Mouse (Mus musculus) heart, postnatal 4 days (tissue): ENCODE data around the gene Plcb1. TPM values are rescaled to one million over a fixed set of nuclear protein-coding genes. Genes with fewer than 3 reads are reported as not detected.

Source experiments
- DNase-seq: peaks from one replicate; pipeline ENCODE4 v3.0.0; 2021
- total RNA-seq, 2 experiments: library from RNA; stranded (reverse); gene quantifications; 2 replicates each; pipeline ENCODE4 v1.2.3; 2021

Plcb1 gene
- total RNA-seq, 2 experiments from 2014 or later = 6.2 to 7.0 TPM

- no peak for DNase-seq
These were observed 53.0 kb downstream of the Plcb1 start for GRCm38 (mm10) chr2:134838888-134839287.

GRCm38 (mm10) chr2:134842883-134843282 is 57.0 kb downstream of the Plcb1 start:
- DNase-seq = no peak

GRCm38 (mm10) chr2:134844391-134845238 is 58.7 kb downstream of the Plcb1 start:
- DNase-seq = no peak

- no peak for DNase-seq
These were observed 59.4 kb downstream of the Plcb1 start for GRCm38 (mm10) chr2:134845239-134845738.

- no peak for DNase-seq
These were observed 60.7 kb downstream of the Plcb1 start for GRCm38 (mm10) chr2:134846555-134846954.

DNA sequence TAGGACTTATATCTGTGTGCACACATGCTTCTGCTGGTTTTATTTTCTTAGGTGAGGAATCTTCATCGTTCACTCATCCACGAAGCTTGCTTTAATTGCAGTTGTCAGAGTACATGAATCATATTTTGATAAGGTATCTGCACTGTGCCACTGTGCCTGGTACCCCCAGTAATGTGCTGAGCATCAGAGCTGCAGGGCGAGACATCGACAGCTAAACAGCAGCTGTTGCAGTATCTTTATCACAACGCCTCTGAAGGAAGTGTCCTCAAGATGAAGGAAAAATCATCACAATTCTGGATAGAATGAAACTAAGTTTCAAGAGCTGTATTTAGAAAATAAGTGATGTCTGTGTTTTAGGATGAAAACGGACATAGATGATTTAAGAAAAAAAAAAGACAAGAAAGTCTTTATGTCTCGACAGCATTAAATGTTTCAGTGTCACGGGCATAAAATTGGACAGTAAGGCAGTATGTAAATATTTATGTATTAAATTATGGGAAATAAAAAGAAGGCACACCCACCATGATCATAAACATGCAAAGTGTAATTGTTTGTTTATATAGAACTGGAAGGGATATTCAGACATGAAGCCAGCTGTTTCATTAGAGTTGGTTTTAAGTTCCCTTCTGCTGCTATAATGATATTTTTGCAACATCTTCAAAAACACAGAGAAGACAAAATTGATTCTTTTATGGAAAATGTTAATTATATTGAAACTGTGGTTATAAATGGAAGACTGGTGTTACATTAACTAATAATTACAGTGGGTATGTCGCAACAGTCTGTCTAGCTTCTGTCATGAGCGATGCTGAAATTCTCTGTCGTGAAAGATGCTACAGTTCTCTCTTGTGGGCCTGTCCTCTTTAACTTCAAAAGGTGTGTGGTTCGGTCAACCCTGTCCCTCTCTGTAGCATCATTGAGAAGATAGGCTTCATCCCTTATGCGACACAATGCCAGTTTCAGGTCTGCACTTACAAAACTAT is 65.6 kb downstream of the Plcb1 start:
- no peak for DNase-seq

DNA sequence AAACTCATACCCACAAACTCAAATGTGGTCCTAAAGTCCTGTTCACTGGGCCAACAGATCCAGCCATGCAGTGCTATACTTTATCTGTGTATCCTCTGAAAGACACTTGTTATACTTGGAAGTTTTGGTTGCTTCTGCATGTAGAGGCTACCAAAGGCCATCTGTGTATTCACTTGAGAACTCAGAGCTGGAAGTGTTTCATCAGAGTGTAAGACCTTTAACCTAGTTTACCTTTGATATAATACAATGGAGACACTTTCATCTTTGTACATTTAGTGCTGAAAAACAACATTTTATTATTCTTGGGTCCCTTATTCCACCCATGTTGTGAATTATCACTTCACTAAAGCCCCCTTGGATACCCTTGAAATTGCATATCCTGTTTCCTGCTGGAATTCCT is 70.4 kb downstream of the Plcb1 start:
- no peak for DNase-seq

DNA sequence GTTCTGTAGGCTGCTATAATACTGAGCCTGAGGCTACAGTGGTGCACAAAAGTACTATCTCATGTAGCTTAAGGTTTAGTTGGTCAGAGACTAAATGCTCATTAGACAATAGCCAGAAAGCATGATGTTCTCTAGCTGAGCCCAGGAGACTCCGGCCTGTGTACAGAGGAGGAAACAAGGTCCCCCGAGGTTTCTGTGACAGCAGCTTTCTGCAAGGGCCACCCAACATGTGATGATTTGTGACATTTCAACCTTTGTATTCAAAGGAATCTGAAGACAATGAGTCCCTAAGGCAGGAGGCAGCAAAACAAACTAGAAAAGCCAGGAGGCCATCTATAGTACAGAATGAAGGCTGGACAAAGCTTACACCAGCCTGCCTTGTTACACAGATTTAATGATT is 70.8 kb downstream of the Plcb1 start:
- no peak for DNase-seq

- peak; percentile 74 for DNase-seq
These were observed 79.2 kb downstream of the Plcb1 start for GRCm38 (mm10) chr2:134864985-134865645.

DNA sequence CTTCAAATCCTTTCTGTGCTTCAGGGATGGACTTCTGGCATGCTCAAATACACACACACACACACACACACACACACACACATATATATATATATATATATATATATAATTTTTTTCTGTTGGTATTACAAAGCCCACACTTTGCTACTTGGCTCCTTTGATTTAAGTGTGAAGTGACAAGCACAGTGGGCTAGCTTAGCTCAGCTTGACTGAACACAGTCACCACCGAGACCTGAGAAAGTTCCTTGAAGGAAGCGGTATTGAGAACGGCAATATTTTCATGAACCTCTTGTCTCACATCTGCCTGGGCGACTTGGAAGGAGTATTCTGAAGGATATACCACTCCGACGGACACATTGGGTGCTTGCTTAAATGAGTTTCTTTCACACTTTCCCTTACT is 81.5 kb downstream of the Plcb1 start:
- DNase-seq = no peak

DNA sequence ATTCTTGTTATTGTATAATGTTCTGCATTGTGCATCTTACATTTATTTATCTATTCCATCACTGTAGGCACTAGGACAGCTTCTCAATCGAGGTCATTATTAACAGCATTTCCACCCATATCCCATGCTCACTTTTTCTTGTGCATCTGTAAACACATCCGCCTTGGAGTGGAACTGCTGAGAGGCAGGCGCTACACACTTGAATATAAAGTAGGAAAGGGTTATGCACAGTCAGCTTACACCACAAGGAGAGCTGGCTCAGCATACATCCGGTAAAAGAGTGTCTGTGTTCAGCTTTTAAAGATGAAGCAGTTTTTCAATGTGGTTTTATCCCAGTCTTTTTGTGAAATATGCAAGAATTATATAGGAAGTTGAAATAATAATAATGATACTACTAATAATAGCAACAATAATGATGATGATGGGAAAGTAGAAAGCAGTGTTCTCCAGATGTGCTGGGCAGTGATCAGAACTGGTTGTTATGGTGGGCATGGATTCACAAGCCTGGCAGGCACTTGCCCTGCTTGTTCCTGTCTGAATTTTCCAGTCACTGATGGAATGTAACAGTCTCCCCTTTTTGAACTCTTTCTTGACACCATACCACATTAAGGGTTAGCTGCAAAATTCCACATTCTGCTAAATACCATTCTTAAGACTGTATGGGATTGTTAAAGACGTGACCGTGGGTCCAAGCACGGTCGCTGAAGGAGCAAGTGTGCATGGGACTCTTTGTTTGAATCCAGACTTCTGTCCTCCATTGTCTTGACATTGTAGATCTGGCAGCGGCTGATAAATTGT is 86.0 kb downstream of the Plcb1 start:
- DNase-seq = no peak

DNA sequence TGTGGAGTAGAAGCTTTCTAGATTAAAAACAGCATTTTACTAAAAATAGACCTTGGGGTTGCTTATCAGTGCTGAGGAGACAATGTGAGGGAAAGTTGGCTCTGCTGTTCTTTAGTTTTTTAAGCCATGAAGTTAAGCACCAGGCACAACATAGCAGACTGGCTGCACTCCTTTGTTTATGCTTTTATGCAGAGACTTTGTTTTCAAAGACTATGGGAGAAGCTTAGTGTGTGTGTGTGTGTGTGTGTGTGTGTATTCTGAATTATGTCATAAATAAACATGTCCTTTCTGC is 86.6 kb downstream of the Plcb1 start:
- no peak for DNase-seq

DNA sequence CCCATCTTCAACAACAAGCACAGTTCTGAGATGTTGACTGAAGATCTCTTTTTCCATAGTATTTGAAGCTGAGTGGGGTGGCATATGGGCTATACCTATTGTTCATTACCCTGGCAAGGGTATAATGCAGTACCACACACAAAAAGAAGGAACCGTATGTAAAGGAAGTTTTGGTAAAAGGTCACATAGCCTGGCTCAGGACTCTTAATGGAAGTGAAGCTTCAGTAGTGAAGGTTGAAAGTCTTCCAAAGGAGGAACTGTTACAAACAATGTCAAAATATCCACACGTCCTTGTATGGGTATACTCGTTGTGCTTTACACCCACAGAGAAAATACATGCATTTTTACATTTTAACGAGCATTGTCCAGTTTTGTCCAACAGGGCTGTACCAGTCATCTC is 91.3 kb downstream of the Plcb1 start:
- no peak for DNase-seq

- no peak for DNase-seq
These were observed 105.3 kb downstream of the Plcb1 start for GRCm38 (mm10) chr2:134891207-134891606.

DNA sequence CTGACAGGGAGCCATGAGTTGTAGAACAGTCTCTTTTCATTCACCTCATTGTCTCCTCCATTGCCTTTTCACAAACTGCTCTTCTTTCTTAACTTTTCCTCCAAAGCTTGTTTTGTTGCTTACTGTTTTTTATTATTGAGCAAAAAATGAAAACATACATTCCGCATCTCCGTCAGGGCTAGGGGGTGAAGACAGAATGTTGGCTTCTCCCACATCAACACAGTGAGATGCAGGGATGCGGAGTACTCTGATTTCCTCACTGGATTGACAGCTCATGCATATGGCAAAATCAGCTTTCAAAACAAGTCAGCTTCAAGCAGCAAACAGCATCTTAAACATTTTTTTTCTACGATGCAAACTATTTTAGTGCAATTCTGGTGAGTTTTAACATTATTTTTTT is 108.9 kb downstream of the Plcb1 start:
- DNase-seq = no peak

DNA sequence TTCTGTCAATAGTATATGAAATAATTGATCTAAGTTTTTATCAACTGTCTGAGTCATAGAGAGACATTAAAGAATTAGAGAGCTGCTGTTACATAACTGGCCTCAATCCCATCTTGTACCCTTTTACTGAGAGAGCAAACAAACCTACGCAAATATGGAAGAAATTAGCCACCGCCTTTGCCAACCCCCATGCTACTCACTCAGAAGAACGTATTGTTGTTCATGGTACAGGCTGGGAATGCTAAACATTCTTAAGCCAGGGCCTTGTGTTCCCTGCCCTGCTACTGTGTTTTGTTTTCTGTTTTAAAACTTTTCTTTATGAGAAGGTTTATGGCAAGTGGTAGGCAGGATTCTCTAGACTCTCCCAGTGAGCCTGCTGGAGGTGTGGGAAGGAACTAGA is 110.3 kb downstream of the Plcb1 start:
- DNase-seq = no peak

DNA sequence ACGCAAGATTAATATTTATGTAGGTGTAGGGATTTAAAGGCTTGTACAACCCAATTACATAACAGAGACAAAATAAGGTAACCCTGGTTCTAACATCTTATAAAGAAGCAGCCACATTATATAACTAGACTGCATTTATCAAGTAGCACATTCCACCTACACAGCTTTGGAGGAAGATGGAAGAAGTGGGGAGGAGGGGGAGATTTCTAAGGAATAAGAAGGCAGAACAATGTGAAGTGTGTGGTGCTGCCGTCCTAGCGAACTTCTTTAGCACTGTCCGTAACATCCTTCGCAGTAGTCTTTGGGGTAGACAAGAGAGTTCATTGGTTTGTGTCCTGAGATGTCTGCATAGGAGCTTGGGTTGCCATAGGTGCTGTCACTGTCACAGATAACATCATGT is 111.2 kb downstream of the Plcb1 start:
- DNase-seq = no peak

DNA sequence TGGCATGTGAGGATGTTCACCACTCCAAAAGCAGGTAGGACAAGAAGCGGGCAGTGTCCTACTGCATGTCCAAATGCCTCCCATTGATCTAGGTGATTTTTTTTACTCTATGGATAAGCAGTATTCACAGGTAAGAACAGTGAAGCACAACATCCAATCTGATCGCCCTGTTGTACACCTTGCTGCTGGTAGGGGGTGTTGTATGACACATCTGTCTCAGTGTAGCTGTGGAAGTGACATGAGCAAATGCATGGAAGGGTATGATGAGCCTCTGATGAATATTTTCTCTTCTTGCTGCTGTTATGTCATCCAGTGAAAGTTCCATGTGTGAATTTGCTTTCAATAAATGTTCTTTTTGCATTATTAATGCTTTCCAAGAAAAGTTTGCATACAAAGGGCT is 115.7 kb downstream of the Plcb1 start:
- no peak for DNase-seq

DNA sequence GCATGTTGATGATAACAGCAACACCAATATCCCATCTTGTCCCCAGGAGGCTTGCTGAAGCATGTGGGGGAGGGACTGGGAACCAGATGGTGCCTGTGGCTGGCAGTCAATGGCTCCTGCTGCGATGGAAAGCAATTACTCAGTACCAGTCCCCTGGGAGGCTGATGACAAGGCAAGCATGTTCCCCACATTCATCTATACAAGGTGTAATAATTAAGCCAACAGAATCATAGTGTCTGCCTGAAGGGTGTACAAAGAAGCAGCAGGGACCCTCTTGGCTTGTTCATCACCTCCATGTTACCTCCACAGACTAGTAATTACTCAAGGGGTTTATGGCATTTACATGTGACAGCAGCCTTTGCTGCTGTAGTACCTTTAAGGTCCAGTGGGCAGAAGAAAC is 125.0 kb downstream of the Plcb1 start:
- DNase-seq = no peak

DNA sequence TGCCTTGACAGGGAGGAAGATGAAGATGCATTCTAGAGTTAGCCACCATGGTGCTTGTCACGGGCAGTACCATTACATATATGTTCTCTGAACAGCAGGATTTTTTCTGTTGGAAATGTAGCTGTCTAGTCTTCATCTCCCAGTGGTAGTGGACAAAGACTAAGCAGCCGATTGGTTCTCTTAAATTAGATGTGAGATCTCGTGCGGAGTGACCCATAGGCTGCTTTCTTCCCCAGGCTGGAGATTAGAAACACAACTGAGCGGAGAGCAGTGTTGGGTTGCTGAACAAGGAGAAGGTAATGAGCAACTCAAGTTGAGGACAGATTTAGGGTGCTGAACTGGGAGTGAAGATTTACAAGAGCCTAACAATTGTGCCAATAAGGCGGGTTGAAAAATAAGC is 125.5 kb downstream of the Plcb1 start:
- no peak for DNase-seq

GRCm38 (mm10) chr2:134912616-134913015 is 126.7 kb downstream of the Plcb1 start:
- DNase-seq = no peak

DNA sequence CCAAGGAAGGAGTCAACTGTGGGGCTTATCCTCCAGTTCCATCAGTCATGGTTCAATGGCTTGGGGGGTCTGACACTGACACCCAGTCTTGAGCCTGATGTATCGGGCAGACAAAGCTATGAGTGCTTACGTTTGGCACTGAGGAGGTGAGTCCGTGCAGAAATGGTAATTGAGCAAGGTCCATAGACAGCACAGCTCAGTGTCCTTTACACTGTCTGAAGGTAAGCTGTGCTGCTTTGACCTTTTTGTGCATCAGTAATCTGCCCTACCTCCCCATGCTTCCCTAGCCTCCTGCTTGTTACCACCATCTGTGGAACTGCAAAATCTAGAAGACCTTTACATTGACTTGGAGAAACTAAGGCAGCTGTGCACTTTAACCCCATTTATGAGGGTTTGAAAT is 127.7 kb downstream of the Plcb1 start:
- DNase-seq = no peak
